Mouse (Mus musculus) B cell, adult 67 days (primary cell): ENCODE data around the gene Ccdc149. TPM values are rescaled to one million over a fixed set of nuclear protein-coding genes. Genes with fewer than 3 reads are reported as not detected.

Experiments
- total RNA-seq, 2 experiments: library from RNA; stranded (reverse); gene quantifications; 4 replicates each; pipeline ENCODE4 v1.2.4; 2023

Gene Ccdc149
- not detected for total RNA-seq

DNA sequence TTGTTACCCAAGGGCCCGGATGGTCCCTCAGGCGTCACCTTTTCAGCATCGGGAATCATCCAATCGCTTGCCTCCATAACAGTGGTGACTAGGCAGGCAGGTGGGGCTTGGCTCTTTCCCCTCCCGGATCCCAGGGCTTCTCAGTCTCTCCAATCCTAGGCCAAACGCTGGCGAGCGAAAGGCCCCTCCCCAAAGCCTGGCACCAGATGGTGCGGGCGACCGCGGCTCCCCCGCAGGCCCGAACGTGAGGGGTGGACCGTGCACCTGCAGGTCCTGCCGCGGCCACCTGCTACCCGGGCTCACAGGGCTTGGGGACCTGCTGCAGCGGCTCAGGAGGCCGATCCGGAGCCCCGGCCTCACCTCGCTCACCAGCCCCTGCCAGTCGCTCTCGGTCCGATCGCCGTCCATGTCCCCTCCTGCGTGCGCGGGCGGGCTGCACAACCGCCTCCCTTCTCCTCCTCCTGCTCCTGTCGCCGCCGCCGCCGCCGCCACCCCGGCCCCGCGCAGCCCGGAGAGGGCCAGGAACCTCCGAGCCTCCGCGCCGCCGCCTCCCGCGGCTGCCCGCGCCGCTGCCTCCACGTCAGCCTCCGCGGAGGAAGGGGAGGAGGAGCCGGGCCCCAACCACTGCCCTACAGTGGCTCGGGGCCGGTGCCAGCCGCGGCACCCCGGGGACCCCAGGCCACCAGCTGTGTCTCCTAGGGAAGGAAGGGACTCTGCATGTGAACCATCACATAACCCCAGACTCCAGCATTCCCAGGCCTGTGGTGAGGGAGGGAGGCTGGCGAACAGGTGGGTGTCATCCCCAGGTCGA is at the start of gene Ccdc149:
TSS of gene Ccdc149 (minus strand) at position 531 of the 811 bp plus-strand sequence.

DNA sequence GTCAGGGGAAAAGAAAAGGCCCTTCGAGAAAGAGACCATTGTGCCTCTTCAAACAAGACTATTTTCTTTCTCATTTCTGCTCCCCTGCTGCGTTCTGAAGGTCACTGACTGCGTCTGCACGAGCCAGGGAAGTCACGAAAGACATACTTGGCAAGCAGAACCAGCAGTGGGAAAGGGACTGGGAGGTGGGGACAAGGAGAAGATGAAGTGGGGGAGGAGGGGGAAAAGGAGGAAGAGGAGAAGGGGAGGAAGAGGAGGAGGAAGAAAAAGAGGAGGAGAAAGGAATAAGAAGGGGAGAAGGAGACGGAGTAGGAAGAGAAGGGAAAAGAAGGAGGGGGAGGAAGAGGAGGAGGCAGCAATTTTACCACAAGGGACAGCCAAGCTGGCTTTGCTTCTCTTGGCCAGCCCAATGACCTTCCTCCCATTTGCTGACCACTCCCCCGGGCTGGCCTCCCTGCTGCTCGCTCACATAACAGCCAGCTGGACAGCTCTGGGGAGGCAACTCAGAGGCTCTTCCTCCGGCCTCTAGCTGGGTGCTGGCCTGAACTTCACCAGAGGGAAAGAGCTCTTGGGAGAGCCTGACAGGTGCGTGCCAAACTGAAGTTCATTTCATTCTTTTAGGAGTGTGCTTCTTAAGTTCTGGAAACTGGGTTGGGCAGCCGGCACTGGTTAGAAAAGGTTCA is 107.7 kb downstream of the Ccdc149 start, which contains the start of gene Sod3:
TSS of gene Sod3 (plus strand) at position 324 of the 683 bp plus-strand sequence.

Other genes starting within 250 kb of the Ccdc149 start
- not detected for gene Sod3, start 107.7 kb downstream of the Ccdc149 start, total RNA-seq
- not detected for gene Lgi2, start 94.9 kb upstream of the Ccdc149 start, total RNA-seq
- 10 to 100 TPM; 18.8 to 19.4 TPM for gene Sepsecs, start 198.2 kb upstream of the Ccdc149 start, total RNA-seq